Mouse (Mus musculus) T-helper 2 cell (primary cell): ENCODE measurements at regions not wholly inside any gene's neighbourhood (a gene's known extent, or its start where the extent isn't known, plus 50 kb on each side); places are given as distances from the start of the nearest gene placed in this dataset.

Source experiments
- in situ Hi-C: fragments of 300-600 bp; cut with MboI, MseI; formaldehyde crosslinking; loops from one replicate; pipeline ENCODE4 v1.15.1; 2025; ENCODE audit warnings: high pct_unique_total_duplicates

DNA sequence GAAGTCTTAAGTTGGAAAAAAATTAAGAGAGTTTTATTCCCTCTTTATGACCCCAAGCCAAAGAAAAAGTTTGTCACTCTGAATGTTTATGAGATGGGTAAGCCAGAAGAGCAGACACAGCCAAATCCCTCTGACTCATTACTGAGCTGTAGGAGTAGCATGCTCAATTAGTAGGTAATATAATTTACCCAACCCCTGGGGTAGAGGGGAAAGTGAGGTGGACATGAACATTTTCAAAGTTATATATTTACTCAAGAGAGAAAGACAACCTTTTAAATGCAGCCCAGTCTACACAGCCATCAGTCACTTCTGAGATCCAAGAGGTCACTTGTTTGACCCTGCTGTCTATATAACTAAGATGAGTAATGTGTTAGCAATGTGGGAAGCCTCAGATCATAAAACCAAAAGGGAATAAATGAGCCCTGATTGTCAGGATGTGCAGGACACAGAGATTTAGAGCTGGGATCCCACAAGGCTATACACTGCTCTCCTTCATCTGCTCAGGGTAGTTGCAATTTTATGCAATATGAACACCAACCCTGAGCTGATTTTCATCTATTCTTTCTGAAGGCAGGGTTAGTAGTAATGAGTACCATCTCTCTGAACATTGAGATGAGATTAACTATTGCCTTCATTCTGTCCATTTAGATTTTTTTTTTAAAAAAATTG lies 114.7 kb upstream of the Ndp start:
- in situ Hi-C loops, result no loop called here

DNA sequence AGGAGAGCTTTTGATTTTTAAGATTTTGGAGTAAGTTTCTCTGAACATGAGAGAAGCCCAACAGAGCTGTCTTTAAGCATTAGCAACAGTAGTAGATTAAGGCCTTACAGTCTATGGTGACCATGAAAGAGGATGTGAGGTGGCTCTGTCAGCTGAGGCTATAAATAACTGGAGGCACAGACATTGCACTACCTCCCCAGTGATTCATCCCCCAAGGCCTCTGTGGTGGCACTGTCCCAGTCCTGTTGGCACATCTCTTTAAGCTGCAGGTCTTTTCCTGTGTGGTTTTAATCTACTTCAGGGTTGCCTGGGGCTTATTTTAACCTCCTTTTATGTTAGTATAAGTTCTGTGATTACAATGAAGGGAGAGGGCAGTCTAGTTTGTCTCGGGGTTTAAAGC lies 106.2 kb upstream of the Ndp start:
- in situ Hi-C loops, result no loop called here

DNA sequence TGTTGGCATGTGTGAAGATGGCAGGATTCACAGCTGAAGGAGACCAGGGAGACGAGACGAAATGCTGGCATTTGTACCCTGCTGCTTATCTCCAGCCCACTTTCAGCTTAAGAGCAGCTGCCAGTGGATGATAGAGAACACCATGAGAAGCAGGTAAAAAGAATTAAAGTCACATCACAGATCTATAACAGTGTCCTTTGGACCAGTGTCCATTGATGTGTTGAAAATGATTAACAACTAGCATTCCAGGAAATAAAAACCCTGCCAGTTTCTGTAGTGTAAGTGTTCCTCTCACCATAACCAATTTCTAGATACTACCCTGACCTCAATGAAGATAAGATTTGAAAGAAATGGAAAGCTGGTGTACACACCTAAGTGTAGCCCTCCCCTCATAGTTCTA lies 97.6 kb upstream of the Ndp start:
- in situ Hi-C loops, result loop anchor here (10.0 kb wide), 1 partner anchor 1086 kb away; no protein-coding TSS in a partner anchor

DNA sequence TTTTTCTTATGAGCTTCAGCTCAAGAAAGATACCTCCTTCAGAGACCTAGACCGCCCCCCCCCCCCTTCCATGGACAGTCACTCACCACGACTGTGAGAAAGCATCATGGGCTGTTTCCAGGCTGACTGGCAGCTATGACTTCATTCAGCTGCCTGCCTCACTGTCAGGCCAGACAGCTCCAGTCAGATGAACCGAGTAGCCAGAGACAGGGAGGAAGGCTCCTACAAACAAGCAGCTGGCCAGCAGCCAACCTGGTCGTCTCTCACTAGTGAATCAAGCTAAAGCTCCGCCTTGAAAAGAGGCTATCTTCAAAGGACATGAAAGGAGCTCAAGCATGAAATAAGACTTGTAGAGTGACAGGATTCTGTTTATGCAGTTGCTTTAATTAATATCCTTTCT lies 87.0 kb upstream of the Ndp start:
- in situ Hi-C loops, result no loop called here
